8 mouse cellular contexts compared by ENCODE assay signal in genomic region chr2:32882283-32883043, GRCm38 (mm10). TPM values are rescaled to one million over a fixed set of nuclear protein-coding genes. Genes with fewer than 3 reads are reported as not detected.
DNase-seq lines count a peak whose midpoint lies in the region; ATAC-seq and TF ChIP-seq lines count a peak whose summit lies in the region.

No protein-coding gene starts in this region.

- H3K36me3 ChIP-seq in thymus, adult 2 months (ENCODE audit: control insufficient read depth, insufficient read depth, low read length) = no peaks in the 10 kb centered on the region
- H3K36me3 ChIP-seq in embryonic facial prominence, embryonic 13.5 days = no peaks in the 10 kb centered on the region; the same call in 1 of the 2 replicates
- no peaks in the 10 kb centered on the region for H3K36me3 ChIP-seq in intestine, embryonic 16.5 days (ENCODE audit: control insufficient read depth, insufficient read depth, low read length)
- no peaks in the 10 kb centered on the region for H3K36me3 ChIP-seq in lung, embryonic 15.5 days

- no peak overlapping the region for H3K27ac ChIP-seq in thymus, adult 2 months (ENCODE audit: control insufficient read depth, insufficient read depth, low read length)
- peak overlapping the region; percentile 86 for H3K27ac ChIP-seq in embryonic facial prominence, embryonic 13.5 days
- H3K27ac ChIP-seq in intestine, embryonic 16.5 days (ENCODE audit: low read length) = peak overlapping the region; percentile 78
- peak overlapping the region; percentile 93 for H3K27ac ChIP-seq in lung, embryonic 15.5 days

- peak; percentile 13 for DNase-seq in thymus, postnatal 14 days
- DNase-seq in thymus, adult 2 months = no peak
- no peak for DNase-seq in c-Kit-positive CD71-positive TER-119-positive erythroid progenitor cells, embryonic 14.5 days (ENCODE audit: low spot score)
- DNase-seq in thymus, postnatal 25 days = no peak
- no peak for DNase-seq in embryo, embryonic 9.5 days (ENCODE audit: extremely low spot score)

- peak; percentile 45; the same call in 1 of the 2 replicates for ATAC-seq in embryonic facial prominence, embryonic 13.5 days (ENCODE audit: insufficient number of reproducible peaks, insufficient read depth, low FRiP score, low TSS enrichment, low read depth)
- ATAC-seq in intestine, embryonic 16.5 days = peak; percentile 37
- peak; percentile 10; the same call in 1 of the 2 replicates for ATAC-seq in lung, embryonic 15.5 days (ENCODE audit: borderline replicate concordance, extremely low read depth, low FRiP score, low TSS enrichment)

- no peak overlapping the region for H3K9ac ChIP-seq in embryonic facial prominence, embryonic 13.5 days
- H3K9ac ChIP-seq in intestine, embryonic 16.5 days (ENCODE audit: low read depth, low read length) = peak overlapping the region; percentile 14; the same call in 1 of the 2 replicates
- H3K9ac ChIP-seq in lung, embryonic 15.5 days = no peak overlapping the region

- peaks cover 16% of the 10 kb centered on the region for H3K4me1 ChIP-seq in thymus, adult 2 months (replicated peaks; ENCODE audit: control insufficient read depth, insufficient read depth, low read length)
- H3K4me1 ChIP-seq in embryonic facial prominence, embryonic 13.5 days = peaks cover 91% of the 10 kb centered on the region
- H3K4me1 ChIP-seq in intestine, embryonic 16.5 days (ENCODE audit: control insufficient read depth, insufficient read depth, low read length) = peaks cover 74% of the 10 kb centered on the region
- peaks cover 89% of the 10 kb centered on the region for H3K4me1 ChIP-seq in lung, embryonic 15.5 days

- 7% methylated on average over 21 of the region's 21 CpGs for WGBS in thymus, adult 2 months
- WGBS in embryonic facial prominence, embryonic 13.5 days = 25% methylated on average over 17 of the region's 21 CpGs
- 32% methylated on average over 19 of the region's 21 CpGs for WGBS in intestine, embryonic 16.5 days
- 12% methylated on average over 13 of the region's 21 CpGs for WGBS in lung, embryonic 15.5 days

- peak overlapping the region; percentile 40 for H3K4me2 ChIP-seq in embryonic facial prominence, embryonic 13.5 days
- peak overlapping the region; percentile 8; the same call in 1 of the 2 replicates for H3K4me2 ChIP-seq in intestine, embryonic 16.5 days (ENCODE audit: low read depth, low read length)
- peak overlapping the region; percentile 30 for H3K4me2 ChIP-seq in lung, embryonic 15.5 days

- TF ChIP-seq POLR2A in thymus, adult 2 months (IDR thresholded peaks at IDR 0.05; ENCODE audit: control insufficient read depth, extremely low read depth, insufficient read depth, low read length, poor library complexity) = no peak

- no peak overlapping the region for H3K4me3 ChIP-seq in thymus, adult 2 months (ENCODE audit: control insufficient read depth, insufficient read depth, low read length)
- H3K4me3 ChIP-seq in embryonic facial prominence, embryonic 13.5 days = no peak overlapping the region
- H3K4me3 ChIP-seq in intestine, embryonic 16.5 days (ENCODE audit: low read length) = no peak overlapping the region; the same call in 1 of the 2 replicates
- peak overlapping the region; percentile 2; the same call in 1 of the 2 replicates for H3K4me3 ChIP-seq in lung, embryonic 15.5 days

- no peaks in the 10 kb centered on the region for H3K9me3 ChIP-seq in embryonic facial prominence, embryonic 13.5 days
- no peaks in the 10 kb centered on the region for H3K9me3 ChIP-seq in intestine, embryonic 16.5 days (ENCODE audit: control insufficient read depth, low read length)
- no peaks in the 10 kb centered on the region for H3K9me3 ChIP-seq in lung, embryonic 15.5 days

- H3K27me3 ChIP-seq in thymus, adult 2 months (ENCODE audit: control insufficient read depth, insufficient read depth, low read length) = no peaks in the 10 kb centered on the region
- no peaks in the 10 kb centered on the region for H3K27me3 ChIP-seq in embryonic facial prominence, embryonic 13.5 days
- H3K27me3 ChIP-seq in intestine, embryonic 16.5 days (replicated peaks; ENCODE audit: control insufficient read depth, insufficient read depth, low read length) = no peaks in the 10 kb centered on the region
- no peaks in the 10 kb centered on the region for H3K27me3 ChIP-seq in lung, embryonic 15.5 days

- TF ChIP-seq CTCF in thymus, adult 2 months (IDR thresholded peaks at IDR 0.05; ENCODE audit: borderline replicate concordance, control insufficient read depth, extremely low read depth, insufficient read depth, low read length, poor library complexity) = no peak

RNA-seq across cellular contexts. Expression of gene Fam129b, which starts 6.5 kb away (rescaled TPM):
- polyA plus RNA-seq in thymus, adult 2 months (2012; rRNA removed) = 20.8 and 22.9 TPM in 2 replicates
- 57.2 and 59.2 TPM in 2 replicates for polyA plus RNA-seq in embryonic facial prominence, embryonic 13.5 days (2015; fragmentation: Nextera tagmentation; extraction: Ambion mirVana)
- polyA plus RNA-seq in intestine, embryonic 16.5 days (2015; fragmentation: Nextera tagmentation; extraction: Ambion mirVana) = 35.4 and 37.8 TPM in 2 replicates
- 114 and 117 TPM in 2 replicates for polyA plus RNA-seq in lung, embryonic 15.5 days (2015; fragmentation: Nextera tagmentation; extraction: Ambion mirVana)

RNA-seq across cellular contexts. Expression of gene Stxbp1, which starts 35.4 kb away (rescaled TPM):
- 6.6 and 8.3 TPM in 2 replicates for polyA plus RNA-seq in thymus, adult 2 months (2012; rRNA removed)
- 18.1 and 22.8 TPM in 2 replicates for polyA plus RNA-seq in embryonic facial prominence, embryonic 13.5 days (2015; fragmentation: Nextera tagmentation; extraction: Ambion mirVana)
- 18.1 TPM in 2 replicates for polyA plus RNA-seq in intestine, embryonic 16.5 days (2015; fragmentation: Nextera tagmentation; extraction: Ambion mirVana)
- polyA plus RNA-seq in lung, embryonic 15.5 days (2015; fragmentation: Nextera tagmentation; extraction: Ambion mirVana) = 21.0 and 22.3 TPM in 2 replicates
